Mouse (Mus musculus) heart, embryonic 13.5 days (tissue): Measurements from ENCODE around the gene Jtb. TPM values are rescaled to one million over a fixed set of nuclear protein-coding genes. Genes with fewer than 3 reads are reported as not detected.
"Not testable (repeated sequence)": the region's sequence is repeated elsewhere in the genome, so short reads cannot be mapped to it uniquely, and the experiment has no call there.

ENCODE experiments used
- ATAC-seq: fragments of 200-750 bp; cut with Nextera tagmentation; 2 replicates; pipeline ENCODE4 v1.8.0; 2017; ENCODE audit warnings: moderate TSS enrichment; ENCODE audit not compliant: insufficient number of reproducible peaks, low FRiP score, low TSS enrichment; ENCODE audit errors: extremely low read depth
- H3K27ac ChIP-seq: fragments of 300-500 bp; sonication (generic); replicated peaks from 2 replicates; pipeline ENCODE4 v1.5.1; 2015; ENCODE audit warnings: moderate library complexity, mild to moderate bottlenecking, inconsistent platforms
- H3K27me3 ChIP-seq: fragments of 300-500 bp; sonication (generic); replicated peaks from 2 replicates; pipeline ENCODE4 v1.6.1; 2015; ENCODE audit warnings: mild to moderate bottlenecking, inconsistent platforms
- H3K36me3 ChIP-seq: fragments of 300-500 bp; sonication (generic); 2 replicates; pipeline ENCODE4 v1.6.1; 2015; ENCODE audit warnings: mild to moderate bottlenecking, inconsistent platforms
- H3K4me1 ChIP-seq: fragments of 300-500 bp; sonication (generic); 2 replicates; pipeline ENCODE4 v1.6.1; 2015; ENCODE audit warnings: inconsistent platforms
- H3K4me2 ChIP-seq: fragments of 300-500 bp; sonication (generic); 2 replicates; pipeline ENCODE4 v1.6.1; 2015; ENCODE audit warnings: inconsistent platforms, mild to moderate bottlenecking, moderate library complexity
- H3K4me3 ChIP-seq: fragments of 300-500 bp; sonication (generic); 2 replicates; pipeline ENCODE4 v1.5.1; 2015; ENCODE audit warnings: moderate library complexity, mild to moderate bottlenecking, inconsistent platforms
- H3K9ac ChIP-seq: fragments of 300-500 bp; sonication (generic); 2 replicates; pipeline ENCODE4 v1.6.1; 2015; ENCODE audit warnings: inconsistent platforms, mild to moderate bottlenecking, moderate library complexity
- H3K9me3 ChIP-seq: fragments of 300-500 bp; sonication (generic); 2 replicates; pipeline ENCODE4 v1.6.1; 2016; ENCODE audit warnings: inconsistent platforms
- WGBS: fragments of 180-500 bp; shearing (Covaris S2); methylation state at CpG from one replicate; pipeline ENCODE4 v1.1.7; 2015; ENCODE audit warnings: mixed read lengths; 5-methylcytosine and 5-hydroxymethylcytosine counted together
- polyA plus RNA-seq: library from polyadenylated mRNA; unstranded; fragments of >200 nt; fragmentation: Nextera tagmentation; extraction: Ambion mirVana; gene quantifications from 2 replicates; pipeline ENCODE4 v1.2.1, GENCODE M21; 2015

Jtb gene
- polyA plus RNA-seq, 1 experiment from 2014 or later = 72.2 TPM

DNA sequence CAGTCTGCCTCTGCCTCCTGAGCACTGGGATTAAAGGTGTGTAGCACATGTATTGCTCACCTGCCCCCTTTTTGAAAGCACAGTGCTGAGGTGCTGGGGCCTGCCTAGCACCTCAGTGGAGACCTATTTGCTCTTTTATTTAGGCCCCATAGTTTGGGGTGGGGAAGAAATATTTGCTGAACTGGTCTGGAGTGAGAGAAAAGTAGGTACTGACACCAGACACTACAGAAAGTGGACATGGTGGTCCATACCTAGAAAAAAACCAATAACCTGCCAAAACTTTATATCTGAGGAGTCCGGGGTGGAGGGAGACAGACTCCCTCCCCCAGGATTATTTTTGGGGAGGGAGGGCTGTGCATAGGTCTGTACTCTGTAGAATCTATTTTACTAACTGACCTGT, 21.8 kb downstream of the Jtb start:
- H3K4me2 ChIP-seq = peak overlapping the region; percentile 89

DNA sequence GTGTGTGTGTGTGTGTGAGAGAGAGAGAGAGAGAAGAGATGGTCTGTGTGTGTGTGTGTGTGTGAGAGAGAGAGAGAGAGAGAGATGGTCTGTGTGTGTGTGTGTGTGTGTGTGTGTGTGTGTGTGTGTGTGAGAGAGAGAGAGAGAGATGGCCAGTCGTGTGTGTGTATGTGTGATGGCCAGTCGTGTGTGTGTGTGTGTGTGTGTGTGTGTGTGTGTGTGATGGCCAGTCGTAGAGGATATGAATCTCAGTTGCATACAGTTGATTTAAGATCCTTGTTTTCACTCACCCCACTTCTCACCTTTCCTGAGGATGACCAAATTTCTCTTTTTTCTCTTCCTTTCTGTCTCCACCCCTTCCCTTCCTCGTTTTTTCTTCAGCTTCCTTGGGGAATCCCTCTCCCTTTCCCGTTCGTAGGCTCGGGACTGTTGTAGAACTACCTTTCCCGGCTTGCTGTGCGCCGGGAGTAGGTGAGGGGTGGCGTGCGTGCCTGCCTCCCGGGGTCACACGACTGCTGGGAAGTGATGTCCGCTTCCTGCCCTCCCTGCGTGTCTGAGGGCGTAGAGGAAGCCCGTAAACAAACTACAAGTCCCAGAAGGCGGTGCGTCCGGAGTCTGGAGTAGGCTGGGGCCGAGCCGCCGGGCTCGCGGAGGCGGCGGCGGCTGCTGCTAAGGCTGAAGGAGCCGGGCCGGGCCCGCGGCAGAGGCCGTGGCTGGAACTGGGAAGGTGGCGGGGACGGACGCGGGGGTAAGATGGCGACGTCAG, 22.4 kb downstream of the Jtb start, which contains the start of gene Crtc2:
Crtc2 (plus strand) TSS at position 511 of the 766 bp plus-strand sequence.
- Histone ChIP-seq H3K27ac (peak within 1 kb of the TSS; percentile 93), H3K27me3 (no peaks in the 10 kb centered on the region), H3K4me3 (peak within 1 kb of the TSS; percentile 97), H3K9me3 (no peaks in the 10 kb centered on the region), H3K4me1 (peaks cover 36% of the 10 kb centered on the region), H3K9ac (peak within 1 kb of the TSS; percentile 97), H3K4me2 (peak within 1 kb of the TSS; percentile 89), H3K36me3 (peaks cover 49% of the 10 kb centered on the region)
- peak; percentile 95 for ATAC-seq
- 2% methylated on average over 40 of the region's 40 CpGs for WGBS

More for the DNA sequence above, 21.8 kb downstream of the Jtb start:
- not testable (repeated sequence) for H3K9ac ChIP-seq, H3K9me3 ChIP-seq, ATAC-seq, H3K27ac ChIP-seq, H3K27me3 ChIP-seq, H3K4me3 ChIP-seq
- 65% methylated on average over 1 of the region's 1 CpGs for WGBS
- Histone ChIP-seq H3K36me3 (peaks cover 42% of the 10 kb centered on the region), H3K4me1 (peaks cover 38% of the 10 kb centered on the region)

DNA sequence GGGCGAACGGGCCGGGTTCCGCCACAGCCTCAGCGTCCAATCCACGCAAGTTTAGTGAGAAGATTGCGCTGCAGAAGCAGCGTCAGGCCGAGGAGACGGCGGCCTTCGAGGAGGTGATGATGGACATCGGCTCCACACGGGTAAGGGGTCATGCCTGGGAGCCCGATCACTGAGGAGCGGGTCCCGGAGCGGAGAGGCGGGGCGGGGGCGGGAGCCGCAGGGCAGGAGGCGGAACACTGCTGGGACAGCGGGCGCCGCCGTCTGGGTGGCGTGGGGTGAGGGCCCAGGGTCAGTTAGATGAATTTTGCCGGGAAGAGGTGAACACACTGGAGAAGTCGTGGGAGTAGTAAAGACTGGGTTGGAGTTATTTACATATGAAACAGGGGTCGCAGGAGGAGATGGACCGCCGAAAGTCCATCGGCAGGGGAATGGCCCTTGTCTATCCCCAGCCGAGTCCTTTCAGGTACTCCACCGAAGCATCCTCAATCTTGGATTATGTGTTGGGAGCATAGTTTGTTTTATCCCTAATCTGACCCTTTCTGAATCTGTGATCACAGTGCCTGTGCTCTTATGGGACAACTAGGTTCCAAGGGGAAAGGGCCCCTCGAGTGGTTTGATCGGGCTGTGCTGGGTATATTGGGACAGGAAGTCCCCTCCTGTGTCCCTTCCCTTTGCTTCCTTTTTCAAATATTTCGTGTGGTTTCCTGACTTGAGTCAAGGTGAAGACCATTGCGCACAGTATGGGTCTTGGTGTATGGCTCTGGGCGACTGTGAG, 23.2 kb downstream of the Jtb start:
- peak overlapping the region; percentile 93 for H3K27ac ChIP-seq
- H3K9me3 ChIP-seq = no peaks in the 10 kb centered on the region
- no peaks in the 10 kb centered on the region for H3K27me3 ChIP-seq
- H3K36me3 ChIP-seq = peaks cover 53% of the 10 kb centered on the region
- H3K4me3 ChIP-seq = peak overlapping the region; percentile 97
- H3K4me1 ChIP-seq = peaks cover 30% of the 10 kb centered on the region
- peak overlapping the region; percentile 97 for H3K9ac ChIP-seq
- H3K4me2 ChIP-seq = peak overlapping the region; percentile 89
- peak; percentile 62 for ATAC-seq
- under 1% methylated on average over 41 of the region's 41 CpGs for WGBS

DNA sequence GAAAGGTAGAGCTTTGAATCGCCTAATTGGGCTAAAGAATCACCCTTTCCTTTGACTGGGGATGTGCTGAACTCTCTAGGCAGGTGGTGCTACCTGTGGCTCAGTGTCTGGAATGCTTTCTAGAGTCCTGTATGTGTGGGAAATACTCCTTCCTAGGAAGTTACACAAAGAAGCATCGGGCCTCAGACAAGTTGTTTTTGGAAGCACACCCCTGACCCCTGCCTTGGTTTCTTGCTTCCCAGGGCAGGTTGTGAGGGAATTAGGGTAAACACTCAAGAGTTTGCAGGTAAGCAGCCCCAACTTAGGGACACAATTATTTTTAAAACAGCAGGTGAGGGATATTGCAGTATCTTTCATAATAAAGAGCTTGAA, 23.8 kb downstream of the Jtb start:
- peak overlapping the region; percentile 93 for H3K27ac ChIP-seq
- WGBS = 16% methylated on average over 2 of the region's 2 CpGs

DNA sequence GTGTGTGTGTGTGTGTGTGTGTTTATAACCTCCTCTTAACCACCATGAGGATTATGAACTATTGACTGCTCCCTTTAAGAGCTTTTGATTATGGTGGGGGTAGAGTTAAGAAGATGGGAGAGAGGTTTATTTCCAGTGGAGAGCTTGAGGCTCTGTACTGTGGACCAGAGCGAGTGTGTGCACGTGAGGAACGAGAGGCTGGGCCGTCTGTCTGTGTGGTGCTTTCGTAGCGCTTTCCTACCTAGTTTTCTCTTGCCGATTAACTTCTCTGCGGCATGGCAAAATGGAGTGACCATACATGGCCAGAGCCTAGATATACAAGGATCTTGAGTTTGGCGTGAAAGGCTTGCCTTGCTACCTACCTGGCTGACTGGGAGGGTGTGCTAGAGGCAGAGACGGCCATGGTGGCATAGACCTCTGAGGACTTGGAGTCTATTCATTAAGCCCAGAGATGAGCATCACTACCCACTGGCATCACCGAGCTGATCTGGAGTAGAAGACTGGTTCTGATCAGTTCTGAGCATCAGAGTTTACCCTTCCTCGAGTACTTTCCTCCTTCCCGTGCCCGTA, 24.5 kb downstream of the Jtb start:
- H3K4me3 ChIP-seq = peak overlapping the region; percentile 97; the same call in 1 of the 2 replicates

More for the DNA sequence above, 23.8 kb downstream of the Jtb start:
- ATAC-seq = no peak
- Histone ChIP-seq H3K36me3 (peaks cover 53% of the 10 kb centered on the region), H3K9ac (peak overlapping the region; percentile 97), H3K9me3 (no peaks in the 10 kb centered on the region), H3K27me3 (no peaks in the 10 kb centered on the region), H3K4me3 (peak overlapping the region; percentile 97), H3K4me2 (peak overlapping the region; percentile 89), H3K4me1 (peaks cover 26% of the 10 kb centered on the region)

DNA sequence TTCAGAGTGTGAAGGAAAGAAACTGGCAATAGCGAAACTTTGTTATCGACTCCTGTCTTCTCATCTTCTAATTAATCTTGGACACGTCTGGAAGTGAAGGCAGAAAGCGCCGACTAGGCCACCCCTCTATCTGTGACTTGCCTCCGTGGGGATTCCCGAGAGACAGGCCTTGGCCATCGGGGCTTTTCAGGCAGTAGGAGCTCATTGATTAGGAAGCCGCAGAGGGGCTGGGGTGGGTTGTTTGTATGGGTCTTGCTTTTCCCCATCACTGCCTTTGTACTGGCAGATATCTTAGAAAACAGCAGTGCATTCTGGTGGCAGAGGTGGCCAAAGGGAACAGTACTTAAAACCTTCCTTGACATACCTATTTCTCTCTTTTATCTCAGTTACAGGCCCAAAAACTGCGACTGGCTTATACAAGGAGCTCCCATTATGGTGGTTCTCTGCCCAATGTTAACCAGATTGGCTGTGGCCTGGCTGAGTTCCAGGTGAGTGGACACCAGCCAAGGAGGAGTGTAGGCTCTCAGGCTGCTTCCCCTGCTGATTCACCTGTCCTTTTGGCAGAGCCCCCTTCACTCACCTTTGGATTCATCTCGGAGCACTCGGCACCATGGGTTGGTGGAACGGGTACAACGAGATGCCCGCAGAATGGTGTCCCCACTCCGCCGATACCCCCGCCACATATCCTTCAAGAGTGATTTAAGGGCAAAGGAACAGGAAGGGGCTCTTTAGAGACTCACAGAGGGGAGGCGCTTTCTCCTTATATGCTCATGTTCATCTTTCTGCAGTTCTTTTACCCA, 25.5 kb downstream of the Jtb start:
- Histone ChIP-seq H3K9ac (no peak overlapping the region), H3K4me3 (no peak overlapping the region), H3K4me2 (no peak overlapping the region), H3K4me1 (peaks cover 16% of the 10 kb centered on the region), H3K36me3 (peaks cover 53% of the 10 kb centered on the region), H3K9me3 (no peaks in the 10 kb centered on the region), H3K27ac (no peak overlapping the region), H3K27me3 (no peaks in the 10 kb centered on the region)
- WGBS = 85% methylated on average over 19 of the region's 19 CpGs
- no peak for ATAC-seq

More for the DNA sequence above, 24.5 kb downstream of the Jtb start:
- Histone ChIP-seq H3K4me1 (peaks cover 19% of the 10 kb centered on the region), H3K27me3 (no peaks in the 10 kb centered on the region), H3K9me3 (no peaks in the 10 kb centered on the region), H3K9ac (peak overlapping the region; percentile 97; the same call in 1 of the 2 replicates), H3K4me2 (peak overlapping the region; percentile 89), H3K36me3 (peaks cover 53% of the 10 kb centered on the region), H3K27ac (no peak overlapping the region)
- 87% methylated on average over 14 of the region's 14 CpGs for WGBS
- ATAC-seq = no peak

DNA sequence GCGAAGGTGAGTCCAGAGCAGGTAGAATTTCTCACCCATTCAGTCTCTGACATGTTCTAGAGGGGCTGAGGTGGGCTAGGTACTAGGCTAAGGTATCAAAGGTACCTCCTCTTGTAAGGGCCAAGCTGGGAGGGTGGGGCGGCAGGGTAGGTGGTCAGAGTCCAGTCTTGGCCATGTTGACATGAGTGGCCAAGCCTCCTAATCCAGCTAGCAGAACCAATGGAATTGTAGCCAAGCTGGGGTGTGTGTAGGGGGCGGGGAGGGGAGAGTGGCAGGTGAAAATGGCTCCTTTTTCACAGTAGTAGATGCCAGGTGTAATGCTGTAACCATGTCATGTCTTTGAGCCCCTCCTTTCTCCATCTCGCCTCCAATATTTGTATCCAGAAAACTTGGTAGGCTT, 27.1 kb downstream of the Jtb start:
- no peak overlapping the region for H3K4me3 ChIP-seq
- H3K27ac ChIP-seq = no peak overlapping the region
- H3K4me2 ChIP-seq = no peak overlapping the region
- H3K27me3 ChIP-seq = no peaks in the 10 kb centered on the region
- WGBS = 86% methylated on average over 4 of the region's 4 CpGs
- no peak overlapping the region for H3K9ac ChIP-seq
- H3K36me3 ChIP-seq = peaks cover 69% of the 10 kb centered on the region
- H3K9me3 ChIP-seq = no peaks in the 10 kb centered on the region
- no peak for ATAC-seq
- peaks cover 16% of the 10 kb centered on the region for H3K4me1 ChIP-seq

DNA sequence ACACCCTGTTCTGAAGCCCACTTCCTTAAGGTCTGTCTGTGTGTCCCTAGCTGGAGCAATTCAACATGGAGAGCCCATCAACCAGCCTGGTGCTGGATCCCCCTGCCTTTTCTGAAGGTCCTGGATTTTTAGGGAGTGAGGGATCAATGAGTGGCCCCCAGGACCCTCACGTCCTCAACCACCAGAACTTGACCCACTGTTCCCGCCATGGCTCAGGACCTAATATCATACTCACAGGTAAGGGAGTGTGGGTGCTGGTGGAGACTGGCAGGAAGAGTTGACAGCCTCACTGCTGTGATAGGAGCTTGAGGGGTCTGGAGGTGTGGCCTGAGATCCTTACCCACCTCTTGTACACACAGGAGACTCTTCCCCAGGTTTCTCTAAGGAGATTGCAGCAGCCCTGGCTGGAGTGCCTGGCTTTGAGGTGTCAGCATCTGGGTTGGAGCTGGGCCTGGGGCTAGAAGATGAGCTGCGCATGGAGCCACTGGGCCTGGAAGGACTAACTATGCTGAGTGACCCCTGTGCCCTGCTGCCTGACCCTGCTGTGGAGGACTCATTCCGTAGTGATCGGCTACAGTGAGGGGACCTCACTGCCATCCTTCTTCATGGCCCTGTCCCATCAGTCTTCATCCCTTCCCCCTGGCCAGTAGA, 31.8 kb downstream of the Jtb start:
- no peak for ATAC-seq
- Histone ChIP-seq H3K4me2 (no peak overlapping the region), H3K27me3 (no peaks in the 10 kb centered on the region), H3K4me3 (no peak overlapping the region), H3K4me1 (peaks cover 18% of the 10 kb centered on the region), H3K27ac (no peak overlapping the region), H3K9me3 (no peaks in the 10 kb centered on the region), H3K9ac (no peak overlapping the region), H3K36me3 (peaks cover 64% of the 10 kb centered on the region)
- 83% methylated on average over 5 of the region's 5 CpGs for WGBS

DNA sequence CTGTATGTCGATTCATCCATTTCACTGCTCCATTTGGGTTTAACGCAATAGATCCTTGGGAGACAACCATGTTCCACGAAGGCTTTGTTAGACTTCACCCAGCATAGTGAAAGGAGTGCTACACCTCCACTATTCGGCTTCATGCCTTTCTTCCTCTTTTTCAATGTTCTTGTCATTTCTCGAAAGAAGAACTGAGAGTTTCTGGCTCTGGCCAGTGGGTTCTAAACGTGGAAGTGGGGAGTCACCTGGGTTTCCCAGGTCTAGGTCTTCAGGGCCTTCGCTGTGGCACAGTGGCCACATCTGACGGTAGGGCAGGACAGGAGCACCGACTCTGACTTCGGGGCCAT, 33.3 kb downstream of the Jtb start:
- peaks cover 62% of the 10 kb centered on the region for H3K36me3 ChIP-seq
- ATAC-seq = no peak; the same call in 1 of the 2 replicates
- no peaks in the 10 kb centered on the region for H3K9me3 ChIP-seq
- H3K9ac ChIP-seq = peak overlapping the region; percentile 96
- H3K4me1 ChIP-seq = peaks cover 18% of the 10 kb centered on the region
- no peaks in the 10 kb centered on the region for H3K27me3 ChIP-seq
- H3K27ac ChIP-seq = peak overlapping the region; percentile 99
- H3K4me3 ChIP-seq = peak overlapping the region; percentile 88
- WGBS = 35% methylated on average over 10 of the region's 10 CpGs
- peak overlapping the region; percentile 92 for H3K4me2 ChIP-seq

DNA sequence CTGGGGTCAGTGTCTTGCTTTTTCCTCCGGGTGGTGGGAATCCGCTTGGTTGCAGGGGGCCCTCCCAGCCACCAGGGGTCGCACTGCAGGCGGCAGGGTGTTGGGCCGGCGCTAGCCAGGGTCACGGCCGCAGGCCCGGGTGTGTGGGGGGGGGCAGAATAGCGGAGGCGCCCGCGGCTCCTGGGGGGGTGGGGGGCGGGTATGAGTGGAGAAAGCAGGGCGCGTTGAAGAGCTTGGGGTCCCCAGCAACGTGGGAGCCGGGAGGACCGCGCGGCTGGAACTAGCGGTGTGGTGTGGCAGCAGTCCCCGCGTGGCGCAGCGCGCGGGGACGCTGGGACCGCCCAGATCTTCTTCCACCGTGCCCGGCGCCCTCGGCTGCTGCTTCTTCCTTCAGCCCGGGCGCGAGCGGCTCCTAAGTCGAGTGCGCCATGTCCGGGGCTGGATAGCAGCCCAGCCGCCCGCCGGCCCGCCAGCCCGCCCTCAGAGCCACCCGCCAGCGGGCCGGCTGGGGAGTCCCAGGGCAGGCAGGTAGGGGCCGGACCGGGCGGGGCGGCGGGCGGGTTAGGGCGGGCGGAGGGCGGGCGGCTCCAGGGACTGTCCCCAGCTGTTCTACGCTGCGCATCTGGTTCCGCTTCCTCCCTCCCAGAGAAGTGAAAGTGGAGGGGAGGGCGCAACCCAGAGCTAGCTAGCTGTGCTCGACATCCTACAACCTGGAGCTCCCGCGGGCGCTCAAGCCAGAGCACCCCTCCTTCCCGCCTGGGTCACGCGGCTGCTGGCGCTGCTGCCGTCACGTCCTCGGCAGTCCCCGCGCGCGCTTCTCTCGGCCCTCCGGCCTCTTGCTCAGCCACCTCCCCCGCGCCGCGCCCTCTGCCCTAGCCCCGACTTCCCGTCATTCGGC, 33.9 kb downstream of the Jtb start, which contains the start of gene Dennd4b:
Dennd4b (plus strand) TSS at position 152 of the 898 bp plus-strand sequence.
- ATAC-seq = peak; percentile 81
- under 1% methylated on average over 66 of the region's 87 CpGs for WGBS

More for the DNA sequence above, 33.9 kb downstream of the Jtb start, which contains the start of gene Dennd4b:
- H3K9ac ChIP-seq = peak within 1 kb of the TSS; percentile 96
- H3K36me3 ChIP-seq = peaks cover 62% of the 10 kb centered on the region
- H3K27ac ChIP-seq = peak within 1 kb of the TSS; percentile 99
- H3K4me2 ChIP-seq = peak within 1 kb of the TSS; percentile 92
- peak within 1 kb of the TSS; percentile 88 for H3K4me3 ChIP-seq
- H3K27me3 ChIP-seq = no peaks in the 10 kb centered on the region
- peaks cover 18% of the 10 kb centered on the region for H3K4me1 ChIP-seq
- H3K9me3 ChIP-seq = no peaks in the 10 kb centered on the region
